Mouse (Mus musculus) midbrain, embryonic 13.5 days (tissue): ENCODE data around the gene Zfp12. TPM values are rescaled to one million over a fixed set of nuclear protein-coding genes. Genes with fewer than 3 reads are reported as not detected.

ENCODE experiments used
- ATAC-seq: fragments of 200-750 bp; cut with Nextera tagmentation; 2 replicates; pipeline ENCODE4 v1.8.0; 2017; ENCODE audit warnings: mild to moderate bottlenecking, moderate TSS enrichment, moderate library complexity
- H3K27ac ChIP-seq: fragments of 300-500 bp; sonication (generic); 2 replicates; pipeline ENCODE4 v1.5.1; 2015; ENCODE audit warnings: inconsistent platforms, mild to moderate bottlenecking, moderate library complexity
- H3K27me3 ChIP-seq: fragments of 300-500 bp; sonication (generic); 2 replicates; pipeline ENCODE4 v1.6.1; 2015; ENCODE audit warnings: mild to moderate bottlenecking, inconsistent platforms
- H3K36me3 ChIP-seq: fragments of 300-500 bp; sonication (generic); 2 replicates; pipeline ENCODE4 v1.6.1; 2015; ENCODE audit warnings: mild to moderate bottlenecking, inconsistent platforms
- H3K4me1 ChIP-seq: fragments of 300-500 bp; sonication (generic); replicated peaks from 2 replicates; pipeline ENCODE4 v1.6.1; 2015; ENCODE audit warnings: inconsistent platforms
- H3K4me2 ChIP-seq: fragments of 300-500 bp; sonication (generic); replicated peaks from 2 replicates; pipeline ENCODE4 v1.6.1; 2015; ENCODE audit warnings: moderate library complexity, mild to moderate bottlenecking, inconsistent platforms
- H3K4me3 ChIP-seq: fragments of 300-500 bp; sonication (generic); replicated peaks from 2 replicates; pipeline ENCODE4 v1.5.1; 2015; ENCODE audit warnings: mild to moderate bottlenecking, inconsistent platforms
- H3K9ac ChIP-seq: fragments of 300-500 bp; sonication (generic); replicated peaks from 2 replicates; pipeline ENCODE4 v1.6.1; 2015; ENCODE audit warnings: mild to moderate bottlenecking, inconsistent platforms
- H3K9me3 ChIP-seq: fragments of 300-500 bp; sonication (generic); 2 replicates; pipeline ENCODE4 v1.6.1; 2016; ENCODE audit warnings: mild to moderate bottlenecking, inconsistent platforms
- WGBS: fragments of 180-500 bp; shearing (Covaris S2); methylation state at CpG from one replicate; pipeline ENCODE4 v1.1.7; 2015; 5-methylcytosine and 5-hydroxymethylcytosine counted together
- polyA plus RNA-seq: library from polyadenylated mRNA; unstranded; fragments of >200 nt; fragmentation: Nextera tagmentation; extraction: Ambion mirVana; gene quantifications from 2 replicates; pipeline ENCODE4 v1.2.1, GENCODE M21; 2015

Gene Zfp12
- polyA plus RNA-seq, 1 experiment from 2014 or later, result 25.1 TPM

- H3K27me3 ChIP-seq, result peaks cover 89% of the 10 kb centered on the region
- no peak overlapping the region for H3K9ac ChIP-seq
- H3K9me3 ChIP-seq, result no peaks in the 10 kb centered on the region
- H3K27ac ChIP-seq, result no peak overlapping the region
- WGBS, result 76% methylated on average over 9 of the region's 9 CpGs
- no peak overlapping the region for H3K4me3 ChIP-seq
- no peak overlapping the region for H3K4me2 ChIP-seq
- no peak for ATAC-seq
- H3K36me3 ChIP-seq, result no peaks in the 10 kb centered on the region; the same call in 1 of the 2 replicates
- peaks cover 22% of the 10 kb centered on the region for H3K4me1 ChIP-seq
Measured at GRCm38 (mm10) chr5:143289299-143289698, 54.3 kb downstream of the Zfp12 start.

DNA sequence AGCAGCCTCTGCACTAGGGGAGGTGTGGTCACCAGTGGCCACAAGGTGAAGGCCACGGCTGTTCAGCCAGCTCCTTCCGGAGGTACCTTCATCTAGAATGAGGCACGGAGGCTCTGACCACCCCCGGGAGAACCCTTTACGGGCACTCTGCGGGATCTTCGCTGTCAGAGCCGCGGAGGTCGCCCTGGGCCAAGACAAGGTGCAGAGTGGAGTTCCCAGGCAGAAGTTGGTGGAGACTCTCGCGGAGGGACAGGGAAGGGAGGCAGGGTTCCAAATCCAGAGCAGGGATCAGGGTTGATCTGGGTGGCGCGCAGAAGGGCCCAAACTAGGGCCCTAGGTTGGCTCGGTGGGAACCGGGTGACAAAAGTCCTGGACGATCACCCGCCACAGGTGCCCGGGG is 57.9 kb downstream of the Zfp12 start:
- H3K4me2 ChIP-seq, result peak overlapping the region; percentile 69
- H3K27ac ChIP-seq, result no peak overlapping the region
- ATAC-seq, result peak; percentile 7; the same call in 1 of the 2 replicates
- H3K4me3 ChIP-seq, result peak overlapping the region; percentile 43
- no peaks in the 10 kb centered on the region for H3K9me3 ChIP-seq
- peak overlapping the region; percentile 65 for H3K9ac ChIP-seq
- WGBS, result 3% methylated on average over 18 of the region's 19 CpGs
- peaks cover 18% of the 10 kb centered on the region for H3K4me1 ChIP-seq
- H3K27me3 ChIP-seq, result peaks cover 68% of the 10 kb centered on the region
- peaks cover 10% of the 10 kb centered on the region for H3K36me3 ChIP-seq

- Histone ChIP-seq H3K4me1 (peaks cover 13% of the 10 kb centered on the region), H3K4me3 (peak within 1 kb of the TSS; percentile 43), H3K27me3 (peaks cover 63% of the 10 kb centered on the region), H3K4me2 (peak within 1 kb of the TSS; percentile 69), H3K9ac (peak within 1 kb of the TSS; percentile 65), H3K36me3 (peaks cover 16% of the 10 kb centered on the region), H3K9me3 (no peaks in the 10 kb centered on the region), H3K27ac (no peak within 1 kb of the TSS)
- WGBS, result 7% methylated on average over 25 of the region's 38 CpGs
- peak; percentile 35; the same call in 1 of the 2 replicates for ATAC-seq
Measured at GRCm38 (mm10) chr5:143293404-143293803, 58.4 kb downstream of the Zfp12 start, which contains the start of gene Zfp853. Gene Zfp853 (minus strand): TSS chr5:143293623.

GRCm38 (mm10) chr5:143294862-143295261 is 59.9 kb downstream of the Zfp12 start:
- H3K4me1 ChIP-seq, result peaks cover 11% of the 10 kb centered on the region
- H3K4me2 ChIP-seq, result no peak overlapping the region
- no peak overlapping the region for H3K4me3 ChIP-seq
- H3K9ac ChIP-seq, result no peak overlapping the region
- H3K9me3 ChIP-seq, result no peaks in the 10 kb centered on the region
- H3K36me3 ChIP-seq, result peaks cover 30% of the 10 kb centered on the region
- H3K27me3 ChIP-seq, result peaks cover 48% of the 10 kb centered on the region
- no peak overlapping the region for H3K27ac ChIP-seq
- WGBS, result 92% methylated on average over 3 of the region's 3 CpGs
- no peak for ATAC-seq

GRCm38 (mm10) chr5:143295330-143295729 is 60.4 kb downstream of the Zfp12 start:
- peaks cover 43% of the 10 kb centered on the region for H3K27me3 ChIP-seq
- no peak overlapping the region for H3K9ac ChIP-seq
- H3K36me3 ChIP-seq, result peaks cover 35% of the 10 kb centered on the region
- H3K9me3 ChIP-seq, result no peaks in the 10 kb centered on the region
- no peak overlapping the region for H3K4me2 ChIP-seq
- H3K27ac ChIP-seq, result no peak overlapping the region
- 95% methylated on average over 2 of the region's 2 CpGs for WGBS
- no peak for ATAC-seq
- peaks cover 11% of the 10 kb centered on the region for H3K4me1 ChIP-seq
- H3K4me3 ChIP-seq, result no peak overlapping the region

GRCm38 (mm10) chr5:143297986-143298385 is 63.0 kb downstream of the Zfp12 start:
- Histone ChIP-seq H3K4me1 (peaks cover 9% of the 10 kb centered on the region), H3K27me3 (peaks cover 17% of the 10 kb centered on the region), H3K4me3 (no peak overlapping the region), H3K4me2 (no peak overlapping the region), H3K36me3 (peaks cover 61% of the 10 kb centered on the region), H3K9ac (no peak overlapping the region), H3K9me3 (no peaks in the 10 kb centered on the region), H3K27ac (no peak overlapping the region)
- whole genome bisulfite sequencing, result 96% methylated on average over 9 of the region's 9 CpGs
- ATAC-seq, result no peak

DNA sequence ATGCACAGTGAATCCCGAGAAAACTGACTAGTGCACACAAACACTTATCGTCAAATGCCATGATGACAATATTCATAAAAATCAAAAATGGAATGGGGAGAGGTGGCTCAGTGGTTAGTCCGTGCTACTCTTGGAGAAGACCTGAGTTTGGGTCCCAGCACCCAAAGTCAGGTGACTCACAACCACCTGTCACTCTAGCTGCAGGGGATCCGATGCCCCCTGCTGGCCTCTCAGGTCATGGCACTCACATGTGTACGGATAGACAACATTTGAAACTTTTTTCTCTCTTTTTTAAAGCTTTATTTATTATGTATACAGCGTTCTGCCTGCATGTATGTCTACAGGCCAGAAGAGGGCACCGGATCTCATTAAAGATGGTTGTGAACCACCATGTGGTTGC is 63.4 kb downstream of the Zfp12 start:
- Histone ChIP-seq H3K27me3 (peaks cover 13% of the 10 kb centered on the region), H3K9ac (no peak overlapping the region), H3K4me1 (peaks cover 5% of the 10 kb centered on the region), H3K9me3 (no peaks in the 10 kb centered on the region), H3K4me3 (no peak overlapping the region), H3K36me3 (peaks cover 66% of the 10 kb centered on the region), H3K4me2 (no peak overlapping the region), H3K27ac (no peak overlapping the region)
- ATAC-seq, result no peak
- WGBS, result 92% methylated on average over 7 of the region's 7 CpGs

Other genes starting within 250 kb of the Zfp12 start
- gene Rnf216, start 122.2 kb upstream of the Zfp12 start, polyA plus RNA-seq, result 34.9 and 36.9 TPM in 2 replicates
- 0.06 and 0.07 TPM in 2 replicates for gene Olfr718-ps1, start 87.6 kb upstream of the Zfp12 start, polyA plus RNA-seq
- 15.9 and 16.2 TPM in 2 replicates for gene Rbak, start 54.4 kb upstream of the Zfp12 start, polyA plus RNA-seq
- gene Spdye4b, start 54.1 kb upstream of the Zfp12 start, polyA plus RNA-seq, result 0.09 TPM in 1 of 2 replicates, not detected in the other
- gene Spdye4a, start 8.3 kb upstream of the Zfp12 start, polyA plus RNA-seq, result not detected in 2 replicates
- gene Zfp316, start 34.9 kb downstream of the Zfp12 start, polyA plus RNA-seq, result 8.2 and 12.1 TPM in 2 replicates
- gene Zfp853, start 58.5 kb downstream of the Zfp12 start, polyA plus RNA-seq, result 0.05 and 0.06 TPM in 2 replicates
- gene E130309D02Rik, start 80.2 kb downstream of the Zfp12 start, polyA plus RNA-seq, result 38.5 and 43.4 TPM in 2 replicates
- gene Zdhhc4, start 94.1 kb downstream of the Zfp12 start, polyA plus RNA-seq, result 77.1 and 83.8 TPM in 2 replicates
- gene Grid2ip, start 122.2 kb downstream of the Zfp12 start, polyA plus RNA-seq, result 0.19 and 0.36 TPM in 2 replicates
- gene Kdelr2, start 168.7 kb downstream of the Zfp12 start, polyA plus RNA-seq, result 138 and 141 TPM in 2 replicates
- gene Daglb, start 229.4 kb downstream of the Zfp12 start, polyA plus RNA-seq, result 16.9 and 17.5 TPM in 2 replicates